Mouse (Mus musculus) hindbrain, embryonic 13.5 days (tissue): Measurements from ENCODE around the gene Efemp2. TPM values are rescaled to one million over a fixed set of nuclear protein-coding genes. Genes with fewer than 3 reads are reported as not detected.

Experiments
- ATAC-seq: fragments of 200-750 bp; cut with Nextera tagmentation; 2 replicates; pipeline ENCODE4 v1.8.0; 2017; ENCODE audit warnings: moderate TSS enrichment; ENCODE audit not compliant: low FRiP score
- H3K27ac ChIP-seq: fragments of 300-500 bp; sonication (generic); 2 replicates; pipeline ENCODE4 v1.5.1; 2015; ENCODE audit warnings: inconsistent platforms, mild to moderate bottlenecking, moderate library complexity
- H3K27me3 ChIP-seq: fragments of 300-500 bp; sonication (generic); 2 replicates; pipeline ENCODE4 v1.6.1; 2015; ENCODE audit warnings: mild to moderate bottlenecking, inconsistent platforms
- H3K36me3 ChIP-seq: fragments of 300-500 bp; sonication (generic); 2 replicates; pipeline ENCODE4 v1.6.1; 2015; ENCODE audit warnings: mild to moderate bottlenecking, inconsistent platforms
- H3K4me1 ChIP-seq: fragments of 300-500 bp; sonication (generic); replicated peaks from 2 replicates; pipeline ENCODE4 v1.6.1; 2015; ENCODE audit warnings: inconsistent platforms
- H3K4me2 ChIP-seq: fragments of 300-500 bp; sonication (generic); 2 replicates; pipeline ENCODE4 v1.6.1; 2015; ENCODE audit warnings: inconsistent platforms, mild to moderate bottlenecking, moderate library complexity
- H3K4me3 ChIP-seq: fragments of 300-500 bp; sonication (generic); 2 replicates; pipeline ENCODE4 v1.5.1; 2015; ENCODE audit warnings: mild to moderate bottlenecking, inconsistent platforms
- H3K9ac ChIP-seq: fragments of 300-500 bp; sonication (generic); 2 replicates; pipeline ENCODE4 v1.6.1; 2015; ENCODE audit warnings: mild to moderate bottlenecking, inconsistent platforms
- H3K9me3 ChIP-seq: fragments of 300-500 bp; sonication (generic); 2 replicates; pipeline ENCODE4 v1.6.1; 2016; ENCODE audit warnings: inconsistent platforms
- WGBS: fragments of 180-500 bp; shearing (Covaris S2); methylation state at CpG from one replicate; pipeline ENCODE4 v1.1.7; 2015; 5-methylcytosine and 5-hydroxymethylcytosine counted together
- polyA plus RNA-seq: library from polyadenylated mRNA; unstranded; fragments of >200 nt; fragmentation: Nextera tagmentation; extraction: Ambion mirVana; gene quantifications from 2 replicates; pipeline ENCODE4 v1.2.1, GENCODE M21; 2015

The Efemp2 gene
- polyA plus RNA-seq, 1 experiment from 2014 or later = 45.6 TPM

DNA sequence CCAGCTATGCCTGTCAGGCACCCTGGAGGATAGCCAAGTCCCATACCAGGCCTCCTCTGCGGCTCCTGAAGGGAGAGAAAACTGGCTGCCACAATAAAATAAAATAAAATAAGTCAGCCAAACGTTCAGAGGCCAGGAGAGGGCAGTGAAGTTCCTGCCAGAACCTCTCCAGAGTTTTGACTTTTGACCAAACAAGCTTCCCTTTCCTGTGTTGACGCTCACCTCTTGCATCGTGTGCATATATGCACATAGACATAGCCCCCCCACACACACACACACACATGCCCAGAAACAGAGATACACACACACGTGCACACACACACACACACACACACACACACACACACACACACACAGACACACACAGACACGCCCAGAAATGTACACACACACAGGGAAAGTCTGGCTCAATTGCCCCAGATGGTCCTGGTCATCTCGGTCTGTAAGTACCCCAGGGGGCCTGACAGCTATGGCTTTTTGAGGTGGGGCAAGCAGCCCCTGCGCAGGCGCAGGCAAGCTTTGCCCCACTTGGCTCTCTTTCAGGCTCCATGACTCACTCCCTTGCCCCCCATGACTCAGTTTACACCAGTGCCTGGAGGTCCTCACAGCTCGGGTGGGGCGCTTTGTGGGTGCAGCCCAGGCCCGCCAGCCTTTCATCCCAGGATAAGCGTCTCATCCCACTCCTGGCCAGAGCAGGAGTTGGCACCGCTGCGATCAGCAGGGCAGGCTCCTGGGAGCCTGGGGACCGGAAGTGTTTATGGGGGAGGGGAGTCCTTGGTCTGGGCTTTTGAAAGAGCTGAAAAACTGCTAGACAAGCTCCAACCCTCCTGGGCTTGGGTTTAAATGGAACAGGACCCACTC lies 40.5 kb upstream of the Efemp2 start:
- Histone ChIP-seq H3K9ac (peak overlapping the region; percentile 63; the same call in 1 of the 2 replicates), H3K4me1 (peaks cover 13% of the 10 kb centered on the region), H3K9me3 (no peaks in the 10 kb centered on the region), H3K27me3 (peaks cover 19% of the 10 kb centered on the region), H3K4me3 (peak overlapping the region; percentile 23), H3K36me3 (0 out of 2 replicates have a peak, but pooled peaks cover 3% of the 10 kb centered on the region), H3K27ac (no peak overlapping the region), H3K4me2 (peak overlapping the region; percentile 49)
- 0 out of 2 replicates have a peak, but pooled peaks have one; percentile 43 for ATAC-seq
- whole genome bisulfite sequencing = 13% methylated on average over 15 of the region's 16 CpGs

- whole genome bisulfite sequencing = 72% methylated on average over 7 of the region's 7 CpGs
- Histone ChIP-seq H3K4me2 (peak overlapping the region; percentile 49; the same call in 1 of the 2 replicates), H3K27ac (no peak overlapping the region), H3K9ac (no peak overlapping the region), H3K36me3 (no peaks in the 10 kb centered on the region), H3K9me3 (no peaks in the 10 kb centered on the region), H3K4me1 (peaks cover 13% of the 10 kb centered on the region), H3K27me3 (peaks cover 19% of the 10 kb centered on the region), H3K4me3 (no peak overlapping the region)
- ATAC-seq = no peak
Measured at GRCm38 (mm10) chr19:5433951-5434350, 39.8 kb upstream of the Efemp2 start.

DNA sequence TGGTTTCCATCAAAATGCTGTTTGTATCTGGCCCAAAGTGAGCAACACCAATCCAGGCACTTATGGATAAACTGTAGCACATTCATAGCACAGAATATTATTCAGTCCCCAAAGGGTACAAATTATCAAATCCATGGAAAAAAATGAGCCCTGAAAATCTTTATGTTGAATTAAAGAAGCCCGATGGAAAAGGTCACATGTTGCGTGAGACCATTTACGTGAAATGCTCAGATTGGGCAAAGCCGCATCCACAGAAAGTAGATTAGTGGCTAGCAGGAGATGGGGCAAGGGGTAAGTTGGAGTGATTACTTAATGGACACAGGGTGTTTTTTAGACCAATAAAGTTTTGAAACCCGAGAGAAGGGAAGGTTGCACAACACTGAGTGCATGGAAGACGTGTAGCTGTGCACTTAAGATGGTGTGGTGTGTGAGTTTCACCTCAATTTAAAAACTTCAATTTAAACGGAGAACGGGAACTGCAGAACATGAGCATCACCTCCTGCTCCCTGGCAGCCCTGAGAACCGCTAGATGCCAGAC lies 29.3 kb upstream of the Efemp2 start:
- peaks cover 20% of the 10 kb centered on the region for H3K4me1 ChIP-seq
- peaks cover 62% of the 10 kb centered on the region for H3K27me3 ChIP-seq
- H3K9ac ChIP-seq = no peak overlapping the region
- H3K9me3 ChIP-seq = 0 out of 2 replicates have a peak, but pooled peaks cover 3% of the 10 kb centered on the region
- H3K4me3 ChIP-seq = no peak overlapping the region
- 70% methylated on average over 9 of the region's 9 CpGs for WGBS
- ATAC-seq = no peak
- no peak overlapping the region for H3K27ac ChIP-seq
- H3K36me3 ChIP-seq = no peaks in the 10 kb centered on the region
- H3K4me2 ChIP-seq = no peak overlapping the region

- Histone ChIP-seq H3K4me2 (no peak overlapping the region), H3K27ac (no peak overlapping the region), H3K4me1 (peaks cover 20% of the 10 kb centered on the region), H3K4me3 (no peak overlapping the region), H3K36me3 (no peaks in the 10 kb centered on the region), H3K27me3 (peaks cover 67% of the 10 kb centered on the region), H3K9ac (no peak overlapping the region), H3K9me3 (0 out of 2 replicates have a peak, but pooled peaks cover 3% of the 10 kb centered on the region)
- 40% methylated on average over 7 of the region's 7 CpGs for WGBS
- no peak for ATAC-seq
Measured at GRCm38 (mm10) chr19:5444954-5445353, 28.8 kb upstream of the Efemp2 start.

DNA sequence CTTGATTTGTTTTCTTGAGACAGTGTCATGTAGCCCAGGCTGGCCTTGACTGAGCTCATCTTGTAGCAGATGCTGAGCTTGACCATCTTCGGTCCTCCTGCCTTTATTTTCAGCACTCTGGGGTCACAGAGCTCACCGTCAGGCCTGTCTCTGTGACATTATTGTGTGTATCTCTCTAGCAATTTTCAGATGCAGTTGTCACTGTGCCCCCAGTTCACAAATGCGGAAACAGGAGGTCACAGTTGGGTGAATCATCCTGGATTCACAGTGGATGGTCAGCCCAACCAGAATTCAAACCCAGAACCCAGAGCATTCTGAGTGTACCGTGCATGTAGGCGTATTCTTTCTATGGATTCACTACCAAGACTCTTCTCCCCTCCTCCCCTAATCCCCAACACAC lies 28.0 kb upstream of the Efemp2 start:
- Histone ChIP-seq H3K27me3 (peaks cover 75% of the 10 kb centered on the region), H3K4me2 (no peak overlapping the region), H3K4me1 (peaks cover 20% of the 10 kb centered on the region), H3K9ac (no peak overlapping the region), H3K4me3 (no peak overlapping the region), H3K27ac (no peak overlapping the region), H3K36me3 (no peaks in the 10 kb centered on the region), H3K9me3 (no peaks in the 10 kb centered on the region)
- WGBS = 88% methylated on average over 5 of the region's 5 CpGs
- no peak for ATAC-seq

GRCm38 (mm10) chr19:5447515-5448353 lies 26.0 kb upstream of the Efemp2 start, which contains the start of gene Fosl1:
Gene Fosl1 (plus strand): TSS chr19:5447547.
- H3K9me3 ChIP-seq = no peaks in the 10 kb centered on the region
- no peaks in the 10 kb centered on the region for H3K36me3 ChIP-seq
- H3K4me2 ChIP-seq = peak within 1 kb of the TSS; percentile 91
- H3K27me3 ChIP-seq = peaks cover 86% of the 10 kb centered on the region
- no peak within 1 kb of the TSS for H3K27ac ChIP-seq
- ATAC-seq = peak; percentile 75
- peak within 1 kb of the TSS; percentile 64 for H3K9ac ChIP-seq
- under 1% methylated on average over 70 of the region's 70 CpGs for WGBS
- H3K4me1 ChIP-seq = peaks cover 20% of the 10 kb centered on the region
- H3K4me3 ChIP-seq = peak within 1 kb of the TSS; percentile 50

DNA sequence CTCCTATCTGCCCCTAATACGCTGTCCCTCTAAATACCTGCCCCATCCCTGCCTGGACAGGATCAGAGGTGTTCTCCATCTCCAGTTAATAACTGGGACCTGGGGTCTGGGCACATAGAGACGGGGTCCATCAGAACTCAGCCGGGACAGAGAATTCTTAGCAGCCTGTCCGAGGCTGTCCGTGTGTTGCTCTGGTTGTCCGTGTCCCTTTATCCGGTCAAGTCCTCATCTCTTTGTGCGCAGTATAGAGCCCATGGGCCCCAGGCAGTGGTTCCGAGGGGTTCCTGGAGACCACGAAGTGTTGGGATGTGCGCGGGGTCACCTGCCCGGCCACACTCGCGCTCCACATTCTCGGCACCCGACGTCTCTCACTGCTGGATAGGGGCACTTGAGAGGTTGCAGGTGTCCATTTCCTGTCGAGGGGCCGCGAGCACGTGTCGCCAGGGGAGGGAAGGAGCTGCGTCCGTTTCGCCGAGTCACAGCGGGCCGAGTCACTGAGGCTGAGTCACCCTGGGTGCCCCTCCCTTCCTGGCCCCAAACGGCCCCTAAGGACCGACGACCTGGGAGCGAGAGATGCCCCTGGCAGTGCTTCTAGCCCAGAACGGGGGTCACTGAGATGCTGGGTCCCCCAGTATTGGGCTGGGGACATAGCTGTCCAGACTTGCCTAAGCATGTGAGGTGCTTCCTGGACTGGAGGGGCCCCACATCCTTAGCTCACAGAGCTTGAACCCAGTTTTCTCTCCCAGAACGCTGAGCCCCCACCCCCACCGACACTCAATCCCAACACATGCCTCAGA lies 25.2 kb upstream of the Efemp2 start:
- Histone ChIP-seq H3K4me3 (peak overlapping the region; percentile 50), H3K9me3 (no peaks in the 10 kb centered on the region), H3K4me2 (peak overlapping the region; percentile 91), H3K27ac (no peak overlapping the region), H3K4me1 (peaks cover 20% of the 10 kb centered on the region), H3K9ac (no peak overlapping the region), H3K27me3 (peaks cover 85% of the 10 kb centered on the region), H3K36me3 (no peaks in the 10 kb centered on the region; the same call in 1 of the 2 replicates)
- WGBS = 6% methylated on average over 36 of the region's 36 CpGs
- no peak for ATAC-seq

DNA sequence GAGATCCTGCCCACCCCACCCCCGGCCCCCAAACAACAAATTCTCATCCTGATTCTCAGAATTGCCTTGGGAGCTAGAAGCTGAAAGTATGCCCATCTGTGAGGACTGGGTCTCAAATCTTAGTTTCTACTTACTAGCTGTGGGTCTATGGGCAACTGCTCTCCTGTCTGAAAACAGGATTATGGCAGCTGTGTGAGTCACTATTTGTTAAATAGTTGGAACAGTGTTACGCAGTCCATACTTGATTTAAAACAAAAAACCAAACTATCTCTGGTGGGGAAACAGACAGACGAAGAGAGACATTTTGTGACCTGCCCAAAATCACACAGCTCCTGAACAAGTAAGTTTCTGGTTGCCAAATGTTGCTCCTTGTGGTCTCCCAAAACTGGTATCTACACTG lies 24.1 kb upstream of the Efemp2 start:
- ATAC-seq = no peak
- peaks cover 75% of the 10 kb centered on the region for H3K27me3 ChIP-seq
- H3K9me3 ChIP-seq = no peaks in the 10 kb centered on the region
- H3K27ac ChIP-seq = no peak overlapping the region
- 85% methylated on average over 3 of the region's 3 CpGs for WGBS
- H3K36me3 ChIP-seq = peaks cover 9% of the 10 kb centered on the region
- H3K9ac ChIP-seq = no peak overlapping the region
- no peak overlapping the region for H3K4me3 ChIP-seq
- peaks cover 25% of the 10 kb centered on the region for H3K4me1 ChIP-seq
- no peak overlapping the region for H3K4me2 ChIP-seq

DNA sequence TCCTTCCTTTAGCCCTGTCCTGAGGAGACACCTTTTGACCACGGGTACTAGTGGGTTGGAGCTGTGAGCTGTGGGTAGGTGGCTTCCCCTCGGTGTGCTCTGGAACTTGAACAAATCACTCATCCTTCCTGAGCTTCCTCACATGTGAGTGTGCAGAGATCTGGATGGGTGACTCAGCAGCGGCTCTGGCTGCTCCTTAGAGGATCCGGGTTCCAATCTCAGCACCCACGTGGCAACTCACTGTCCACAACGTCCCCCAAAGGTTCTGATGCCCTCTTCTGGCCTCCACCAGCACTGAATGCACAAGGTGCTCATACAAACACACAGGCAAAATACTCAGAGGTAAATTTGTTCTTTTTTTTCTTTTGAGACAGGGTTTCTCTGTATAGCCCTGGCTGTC lies 22.0 kb upstream of the Efemp2 start:
- WGBS = 81% methylated on average over 6 of the region's 6 CpGs
- no peak for ATAC-seq
- H3K27ac ChIP-seq = no peak overlapping the region
- H3K9me3 ChIP-seq = no peaks in the 10 kb centered on the region
- H3K4me3 ChIP-seq = no peak overlapping the region
- peaks cover 54% of the 10 kb centered on the region for H3K27me3 ChIP-seq
- H3K36me3 ChIP-seq = peaks cover 9% of the 10 kb centered on the region
- H3K4me2 ChIP-seq = no peak overlapping the region
- peaks cover 46% of the 10 kb centered on the region for H3K4me1 ChIP-seq
- H3K9ac ChIP-seq = no peak overlapping the region

- Histone ChIP-seq H3K27ac (no peak overlapping the region), H3K4me2 (peak overlapping the region; percentile 96), H3K4me3 (peak overlapping the region; percentile 77), H3K36me3 (peaks cover 9% of the 10 kb centered on the region), H3K27me3 (peaks cover 32% of the 10 kb centered on the region), H3K9me3 (no peaks in the 10 kb centered on the region), H3K4me1 (peaks cover 38% of the 10 kb centered on the region), H3K9ac (peak overlapping the region; percentile 95)
- ATAC-seq = no peak
- WGBS = 84% methylated on average over 12 of the region's 12 CpGs
Measured at GRCm38 (mm10) chr19:5455037-5455436, 18.7 kb upstream of the Efemp2 start.

- H3K9me3 ChIP-seq = no peaks in the 10 kb centered on the region
- H3K36me3 ChIP-seq = peaks cover 9% of the 10 kb centered on the region
- 67% methylated on average over 8 of the region's 8 CpGs for WGBS
- H3K4me1 ChIP-seq = peaks cover 39% of the 10 kb centered on the region
- H3K9ac ChIP-seq = peak overlapping the region; percentile 95
- H3K4me2 ChIP-seq = peak overlapping the region; percentile 96
- no peak for ATAC-seq
- H3K4me3 ChIP-seq = peak overlapping the region; percentile 77
- H3K27me3 ChIP-seq = peaks cover 27% of the 10 kb centered on the region
- H3K27ac ChIP-seq = no peak overlapping the region
Measured at GRCm38 (mm10) chr19:5455568-5455967, 18.2 kb upstream of the Efemp2 start.
